Mouse (Mus musculus) liver, embryonic 16.5 days (tissue): ENCODE measurements at regions not wholly inside any gene's neighbourhood (a gene's known extent, or its start where the extent isn't known, plus 50 kb on each side); places are given as distances from the start of the nearest gene placed in this dataset.

Source experiments
- ATAC-seq: fragments of 200-750 bp; cut with Nextera tagmentation; 2 replicates; pipeline ENCODE4 v1.8.0; 2017; ENCODE audit warnings: low read depth, mild to moderate bottlenecking, moderate number of reproducible peaks, moderate library complexity
- H3K27ac ChIP-seq: fragments of 300-500 bp; sonication (generic); 2 replicates; pipeline ENCODE4 v1.5.1; 2014; ENCODE audit warnings: mild to moderate bottlenecking, low read length
- H3K27me3 ChIP-seq: fragments of 300-500 bp; sonication (generic); 2 replicates; pipeline ENCODE4 v1.6.1; 2014; ENCODE audit warnings: low read depth, low read length, mixed read lengths; ENCODE audit not compliant: control insufficient read depth, insufficient read depth
- H3K36me3 ChIP-seq: fragments of 300-500 bp; sonication (generic); 2 replicates; pipeline ENCODE4 v1.6.1; 2014; ENCODE audit warnings: mild to moderate bottlenecking; ENCODE audit not compliant: control insufficient read depth, insufficient read depth
- H3K4me1 ChIP-seq: fragments of 300-500 bp; sonication (generic); 2 replicates; pipeline ENCODE4 v1.6.1; 2014; ENCODE audit warnings: low read depth, low read length, mixed read lengths; ENCODE audit not compliant: control insufficient read depth
- H3K4me2 ChIP-seq: fragments of 300-500 bp; sonication (generic); 2 replicates; pipeline ENCODE4 v1.6.1; 2014; ENCODE audit warnings: low read depth, low read length, mixed read lengths
- H3K4me3 ChIP-seq: fragments of 300-500 bp; sonication (generic); 2 replicates; pipeline ENCODE4 v1.5.1; 2014; ENCODE audit warnings: low read depth, mild to moderate bottlenecking, low read length
- H3K9ac ChIP-seq: fragments of 300-500 bp; sonication (generic); 2 replicates; pipeline ENCODE4 v1.6.1; 2014; ENCODE audit warnings: low read depth, low read length
- H3K9me3 ChIP-seq: fragments of 300-500 bp; sonication (generic); replicated peaks from 2 replicates; pipeline ENCODE4 v1.6.1; 2016; ENCODE audit warnings: low read length; ENCODE audit not compliant: control insufficient read depth
- WGBS: fragments of 180-500 bp; shearing (Covaris S2); extraction: QIAGEN DNeasy Blood & Tissue Kit; methylation state at CpG from one replicate; pipeline ENCODE4 v1.1.7; 2014; ENCODE audit not compliant: insufficient replicate concordance; 5-methylcytosine and 5-hydroxymethylcytosine counted together

- no peaks in the 10 kb centered on the region for H3K4me1 ChIP-seq
- WGBS, result 57% methylated on average over 10 of the region's 10 CpGs
- H3K9me3 ChIP-seq, result no peaks in the 10 kb centered on the region
- no peaks in the 10 kb centered on the region for H3K27me3 ChIP-seq
- no peak overlapping the region for H3K27ac ChIP-seq
- no peak overlapping the region for H3K4me2 ChIP-seq
- H3K4me3 ChIP-seq, result no peak overlapping the region
- no peak overlapping the region for H3K9ac ChIP-seq
- no peaks in the 10 kb centered on the region for H3K36me3 ChIP-seq
- ATAC-seq, result no peak
These were observed 189.0 kb upstream of the Cd180 start for GRCm38 (mm10) chr13:102504157-102504947.

GRCm38 (mm10) chr13:102507226-102507625, 186.1 kb upstream of the Cd180 start:
- Histone ChIP-seq H3K36me3 (no peaks in the 10 kb centered on the region), H3K27me3 (no peaks in the 10 kb centered on the region), H3K4me3 (no peak overlapping the region), H3K4me1 (no peaks in the 10 kb centered on the region), H3K27ac (no peak overlapping the region), H3K9me3 (no peaks in the 10 kb centered on the region), H3K9ac (no peak overlapping the region), H3K4me2 (no peak overlapping the region)
- WGBS, result 56% methylated on average over 1 of the region's 1 CpGs
- ATAC-seq, result no peak

- Histone ChIP-seq H3K36me3 (no peaks in the 10 kb centered on the region), H3K4me1 (no peaks in the 10 kb centered on the region), H3K27me3 (no peaks in the 10 kb centered on the region), H3K9ac (no peak overlapping the region), H3K4me2 (no peak overlapping the region), H3K4me3 (no peak overlapping the region), H3K27ac (no peak overlapping the region), H3K9me3 (no peaks in the 10 kb centered on the region)
- no peak for ATAC-seq
These were observed 185.4 kb upstream of the Cd180 start for GRCm38 (mm10) chr13:102507916-102508315.

- H3K27ac ChIP-seq, result no peak overlapping the region
- no peaks in the 10 kb centered on the region for H3K27me3 ChIP-seq
- no peaks in the 10 kb centered on the region for H3K4me1 ChIP-seq
- no peak overlapping the region for H3K9ac ChIP-seq
- H3K4me2 ChIP-seq, result no peak overlapping the region
- H3K36me3 ChIP-seq, result no peaks in the 10 kb centered on the region
- no peak overlapping the region for H3K4me3 ChIP-seq
- ATAC-seq, result no peak
- 49% methylated on average over 1 of the region's 1 CpGs for WGBS
- no peaks in the 10 kb centered on the region for H3K9me3 ChIP-seq
These were observed 182.6 kb upstream of the Cd180 start for GRCm38 (mm10) chr13:102510733-102511279.

- H3K4me3 ChIP-seq, result no peak overlapping the region
- no peaks in the 10 kb centered on the region for H3K9me3 ChIP-seq
- no peaks in the 10 kb centered on the region for H3K27me3 ChIP-seq
- H3K9ac ChIP-seq, result no peak overlapping the region
- H3K27ac ChIP-seq, result no peak overlapping the region
- H3K36me3 ChIP-seq, result no peaks in the 10 kb centered on the region
- WGBS, result 63% methylated on average over 5 of the region's 5 CpGs
- H3K4me1 ChIP-seq, result no peaks in the 10 kb centered on the region
- no peak for ATAC-seq
- H3K4me2 ChIP-seq, result no peak overlapping the region
These were observed 175.0 kb upstream of the Cd180 start for GRCm38 (mm10) chr13:102518169-102518882.

- Histone ChIP-seq H3K4me3 (no peak overlapping the region), H3K27me3 (no peaks in the 10 kb centered on the region), H3K4me2 (no peak overlapping the region), H3K27ac (no peak overlapping the region), H3K4me1 (no peaks in the 10 kb centered on the region), H3K36me3 (no peaks in the 10 kb centered on the region), H3K9me3 (no peaks in the 10 kb centered on the region), H3K9ac (no peak overlapping the region)
- ATAC-seq, result no peak
- 26% methylated on average over 1 of the region's 1 CpGs for WGBS
These were observed 171.9 kb upstream of the Cd180 start for GRCm38 (mm10) chr13:102521427-102521826.

- no peak overlapping the region for H3K4me2 ChIP-seq
- H3K9me3 ChIP-seq, result no peaks in the 10 kb centered on the region
- H3K4me1 ChIP-seq, result no peaks in the 10 kb centered on the region
- H3K27ac ChIP-seq, result no peak overlapping the region
- no peaks in the 10 kb centered on the region for H3K27me3 ChIP-seq
- 41% methylated on average over 1 of the region's 1 CpGs for WGBS
- no peaks in the 10 kb centered on the region for H3K36me3 ChIP-seq
- ATAC-seq, result no peak
- no peak overlapping the region for H3K4me3 ChIP-seq
- H3K9ac ChIP-seq, result no peak overlapping the region
These were observed 171.3 kb upstream of the Cd180 start for GRCm38 (mm10) chr13:102522080-102522479.

GRCm38 (mm10) chr13:102526621-102527140, 166.7 kb upstream of the Cd180 start:
- Histone ChIP-seq H3K9ac (no peak overlapping the region), H3K27me3 (no peaks in the 10 kb centered on the region), H3K9me3 (no peaks in the 10 kb centered on the region), H3K27ac (no peak overlapping the region), H3K4me3 (no peak overlapping the region), H3K36me3 (no peaks in the 10 kb centered on the region), H3K4me2 (no peak overlapping the region), H3K4me1 (no peaks in the 10 kb centered on the region)
- no peak for ATAC-seq
- 55% methylated on average over 11 of the region's 11 CpGs for WGBS

- 41% methylated on average over 4 of the region's 4 CpGs for WGBS
- no peaks in the 10 kb centered on the region for H3K36me3 ChIP-seq
- H3K9me3 ChIP-seq, result no peaks in the 10 kb centered on the region
- no peaks in the 10 kb centered on the region; the same call in 1 of the 2 replicates for H3K27me3 ChIP-seq
- ATAC-seq, result no peak
- H3K4me3 ChIP-seq, result no peak overlapping the region
- H3K9ac ChIP-seq, result no peak overlapping the region
- H3K27ac ChIP-seq, result no peak overlapping the region
- no peaks in the 10 kb centered on the region for H3K4me1 ChIP-seq
- H3K4me2 ChIP-seq, result no peak overlapping the region
These were observed 159.6 kb upstream of the Cd180 start for GRCm38 (mm10) chr13:102533784-102534183.
